Mouse (Mus musculus): ENCODE measurements around the gene Clca2.

GRCm38 (mm10) chr3:145032676-145033075, 66.6 kb downstream of the Clca2 start, which contains the start of gene Clca1:
- TF ChIP-seq EP300 (IDR thresholded peaks at IDR 0.05; ENCODE audit: low read depth) (no peak), CTCF (IDR thresholded peaks at IDR 0.05; ENCODE audit: low read depth) (no peak)
